Mouse (Mus musculus) heart, embryonic 14.5 days (tissue): ENCODE data around the gene Nepro. TPM values are rescaled to one million over a fixed set of nuclear protein-coding genes. Genes with fewer than 3 reads are reported as not detected.

Source experiments
- ATAC-seq: fragments of 200-750 bp; cut with Nextera tagmentation; 2 replicates; pipeline ENCODE4 v1.8.0; 2017; ENCODE audit warnings: low read depth, moderate TSS enrichment; ENCODE audit not compliant: insufficient number of reproducible peaks, insufficient read depth, low FRiP score
- H3K27ac ChIP-seq, 2 experiments: fragments of 200-500 bp in 1 of 2; fragments of 300-500 bp in 1 of 2; sonication (generic) in 1 of 2; replicated peaks in 1 of 2; 2 replicates each; pipeline ENCODE4 v1.5.1; 2012 to 2014; ENCODE audit warnings: low read depth in 2 of 2, low read length in 2 of 2, control low read depth in 1 of 2, mild to moderate bottlenecking in 1 of 2, mixed read lengths in 1 of 2; ENCODE audit not compliant: control insufficient read depth in 1 of 2, insufficient read depth in 1 of 2
- H3K27me3 ChIP-seq: fragments of 300-500 bp; sonication (generic); 2 replicates; pipeline ENCODE4 v1.6.1; 2014; ENCODE audit warnings: mild to moderate bottlenecking, low read length, control low read depth; ENCODE audit not compliant: control insufficient read depth, insufficient read depth
- H3K36me3 ChIP-seq: fragments of 300-500 bp; sonication (generic); 2 replicates; pipeline ENCODE4 v1.6.1; 2014; ENCODE audit warnings: mild to moderate bottlenecking, control low read depth, low read length, mixed read lengths; ENCODE audit not compliant: control insufficient read depth, insufficient read depth
- H3K4me1 ChIP-seq, 2 experiments: fragments of 200-500 bp in 1 of 2; fragments of 300-500 bp in 1 of 2; sonication (generic) in 1 of 2; 2 replicates each; pipeline ENCODE4 v1.6.1; 2012 to 2014; ENCODE audit warnings: low read length in 2 of 2, control low read depth in 1 of 2, mixed read lengths in 1 of 2; ENCODE audit not compliant: control insufficient read depth in 2 of 2, insufficient read depth in 2 of 2
- H3K4me2 ChIP-seq: fragments of 300-500 bp; sonication (generic); 2 replicates; pipeline ENCODE4 v1.6.1; 2014; ENCODE audit warnings: mild to moderate bottlenecking, low read length
- H3K4me3 ChIP-seq, 2 experiments: fragments of 200-500 bp in 1 of 2; fragments of 300-500 bp in 1 of 2; sonication (generic) in 1 of 2; 2 replicates each; pipeline ENCODE4 v1.5.1; 2012 to 2014; ENCODE audit warnings: low read length in 2 of 2, mild to moderate bottlenecking in 2 of 2, control low read depth in 1 of 2, low read depth in 1 of 2, moderate library complexity in 1 of 2; ENCODE audit not compliant: control insufficient read depth in 1 of 2, insufficient read depth in 1 of 2
- H3K9ac ChIP-seq: fragments of 300-500 bp; sonication (generic); 2 replicates; pipeline ENCODE4 v1.6.1; 2014; ENCODE audit warnings: mild to moderate bottlenecking, low read length
- H3K9me3 ChIP-seq: fragments of 300-500 bp; sonication (generic); 2 replicates; pipeline ENCODE4 v1.6.1; 2016; ENCODE audit warnings: low read length, control low read depth; ENCODE audit not compliant: control insufficient read depth
- WGBS: fragments of 180-500 bp; shearing (Covaris S2); extraction: QIAGEN DNeasy Blood & Tissue Kit; methylation state at CpG from one replicate; pipeline ENCODE4 v1.1.7; 2014; 5-methylcytosine and 5-hydroxymethylcytosine counted together
- polyA plus RNA-seq: library from polyadenylated mRNA; unstranded; fragments of >200 nt; fragmentation: Nextera tagmentation; extraction: Ambion mirVana; gene quantifications from 2 replicates; pipeline ENCODE4 v1.2.1, GENCODE M21; 2014

The Nepro gene
- polyA plus RNA-seq, 1 experiment from 2014 or later, result 5.3 TPM

GRCm38 (mm10) chr16:44716305-44717140 is 7.6 kb upstream of the Nepro start:
- Histone ChIP-seq H3K9ac (no peak overlapping the region; the same call in 1 of the 2 replicates), H3K4me2 (peak overlapping the region; percentile 35), H3K9me3 (no peaks in the 10 kb centered on the region)

DNA sequence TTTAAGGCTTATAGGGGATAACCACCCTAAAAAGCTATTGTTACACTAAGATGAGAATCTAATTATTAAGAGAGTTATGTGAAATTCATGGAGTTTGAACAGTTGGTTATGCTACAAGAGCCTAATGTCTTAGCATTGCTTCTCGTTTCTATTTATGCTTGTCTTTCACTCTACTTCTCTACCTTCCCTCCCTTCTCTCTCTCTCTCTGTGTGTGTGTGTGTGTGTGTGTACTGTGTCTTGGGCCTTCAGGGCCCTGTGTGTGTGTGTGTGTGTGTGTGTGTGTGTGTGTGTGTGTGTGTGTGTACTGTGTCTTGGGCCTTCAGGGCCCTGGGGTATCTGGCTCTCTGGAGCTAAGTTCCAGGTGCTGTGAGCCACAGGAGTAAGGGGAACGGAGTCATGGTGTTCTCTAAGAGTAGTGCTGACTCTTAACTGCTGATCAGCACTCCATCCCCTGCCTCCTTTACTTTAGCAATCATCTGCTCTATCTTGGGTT is 6.9 kb upstream of the Nepro start:
- Histone ChIP-seq H3K27ac (no peak overlapping the region), H3K4me2 (no peak overlapping the region), H3K4me1 (no peaks in the 10 kb centered on the region; a peak in 1 of 4 replicates), H3K9me3 (no peaks in the 10 kb centered on the region), H3K4me3 (no peak overlapping the region), H3K27me3 (no peaks in the 10 kb centered on the region), H3K9ac (no peak overlapping the region), H3K36me3 (peaks cover 10% of the 10 kb centered on the region)
- WGBS, result 68% methylated on average over 2 of the region's 2 CpGs
- ATAC-seq, result no peak

More at GRCm38 (mm10) chr16:44716305-44717140, 7.6 kb upstream of the Nepro start:
- Histone ChIP-seq H3K4me3 (no peak overlapping the region), H3K4me1 (no peaks in the 10 kb centered on the region; a peak in 1 of 4 replicates), H3K27ac (no peak overlapping the region), H3K36me3 (peaks cover 10% of the 10 kb centered on the region), H3K27me3 (no peaks in the 10 kb centered on the region)
- 40% methylated on average over 10 of the region's 10 CpGs for WGBS
- ATAC-seq, result no peak

- no peak for ATAC-seq
- Histone ChIP-seq H3K36me3 (peaks cover 10% of the 10 kb centered on the region), H3K4me3 (no peak overlapping the region), H3K9me3 (no peaks in the 10 kb centered on the region), H3K4me1 (peaks cover 1 to 5% of the 10 kb centered on the region in 2 experiments), H3K27ac (no peak overlapping the region), H3K4me2 (no peak overlapping the region), H3K27me3 (no peaks in the 10 kb centered on the region), H3K9ac (no peak overlapping the region)
- 70% methylated on average over 2 of the region's 2 CpGs for WGBS
These were observed 6.3 kb upstream of the Nepro start for GRCm38 (mm10) chr16:44717838-44718237.

- Histone ChIP-seq H3K9ac (no peak overlapping the region), H3K27ac (no peak overlapping the region), H3K27me3 (no peaks in the 10 kb centered on the region), H3K4me1 (peaks cover 2 to 11% of the 10 kb centered on the region in 2 experiments), H3K4me2 (no peak overlapping the region), H3K9me3 (no peaks in the 10 kb centered on the region), H3K4me3 (no peak overlapping the region), H3K36me3 (peaks cover 10% of the 10 kb centered on the region)
- WGBS, result 50% methylated on average over 7 of the region's 7 CpGs
- ATAC-seq, result no peak
These were observed 4.8 kb upstream of the Nepro start for GRCm38 (mm10) chr16:44719349-44719748.

- H3K27ac ChIP-seq, result no peak overlapping the region
- no peaks in the 10 kb centered on the region for H3K9me3 ChIP-seq
- ATAC-seq, result no peak
- peaks cover 10% of the 10 kb centered on the region for H3K36me3 ChIP-seq
- H3K9ac ChIP-seq, result no peak overlapping the region
- no peaks in the 10 kb centered on the region for H3K27me3 ChIP-seq
- H3K4me1 ChIP-seq, result peaks cover 4 to 14% of the 10 kb centered on the region in 2 experiments
- no peak overlapping the region for H3K4me2 ChIP-seq
- 75% methylated on average over 3 of the region's 3 CpGs for WGBS
- H3K4me3 ChIP-seq, result no peak overlapping the region
These were observed 3.6 kb upstream of the Nepro start for GRCm38 (mm10) chr16:44720518-44720917.

GRCm38 (mm10) chr16:44722666-44723065 is 1.4 kb upstream of the Nepro start:
- H3K9me3 ChIP-seq, result no peaks in the 10 kb centered on the region
- no peaks in the 10 kb centered on the region for H3K27me3 ChIP-seq
- no peak for ATAC-seq
- H3K36me3 ChIP-seq, result peaks cover 19% of the 10 kb centered on the region
- no peak overlapping the region for H3K4me3 ChIP-seq
- peaks cover 4 to 16% of the 10 kb centered on the region in 2 experiments for H3K4me1 ChIP-seq
- 47% methylated on average over 2 of the region's 2 CpGs for whole genome bisulfite sequencing
- H3K27ac ChIP-seq, result 0 out of 4 replicates have a peak overlapping the region, but pooled peaks have one; percentile 17 to 49
- H3K4me2 ChIP-seq, result no peak overlapping the region
- no peak overlapping the region for H3K9ac ChIP-seq

GRCm38 (mm10) chr16:44724847-44725246 is 746 bp downstream of the Nepro start:
- H3K4me3 ChIP-seq, result peak overlapping the region; percentile 78 to 99
- H3K4me1 ChIP-seq, result peaks cover 4 to 16% of the 10 kb centered on the region in 2 experiments
- no peaks in the 10 kb centered on the region for H3K9me3 ChIP-seq
- H3K36me3 ChIP-seq, result peaks cover 32% of the 10 kb centered on the region
- ATAC-seq, result no peak; the same call in 1 of the 2 replicates
- H3K9ac ChIP-seq, result peak overlapping the region; percentile 87
- peak overlapping the region; percentile 91 for H3K4me2 ChIP-seq
- 0% methylated on average over 14 of the region's 14 CpGs for WGBS
- H3K27ac ChIP-seq, result peak overlapping the region; percentile 77 to 92
- H3K27me3 ChIP-seq, result no peaks in the 10 kb centered on the region
